Mouse (Mus musculus) cerebellum, adult 2 months (tissue): ENCODE data around the gene Tbc1d10c. TPM values are rescaled to one million over a fixed set of nuclear protein-coding genes. Genes with fewer than 3 reads are reported as not detected.
A peak's percentile ranks its signal among the peaks of the same experiment; 100 is the strongest.

Source experiments
- DNase-seq, 2 experiments: peaks; one replicate each; pipeline ENCODE4 v3.0.0; 2021
- H3K27ac ChIP-seq: fragments of 200-500 bp; 2 replicates; pipeline ENCODE4 v1.5.1; 2012; ENCODE audit warnings: low read length, control low read depth, inconsistent platforms; ENCODE audit not compliant: insufficient read depth
- H3K27me3 ChIP-seq: fragments of 200-500 bp; 2 replicates; pipeline ENCODE4 v1.6.1; 2012; ENCODE audit warnings: inconsistent platforms, mild to moderate bottlenecking, low read length, moderate library complexity; ENCODE audit not compliant: control insufficient read depth, insufficient read depth
- H3K4me1 ChIP-seq: fragments of 200-500 bp; 2 replicates; pipeline ENCODE4 v1.6.1; 2011; ENCODE audit warnings: low read length; ENCODE audit not compliant: control insufficient read depth, insufficient read depth
- H3K4me3 ChIP-seq: fragments of 200-500 bp; replicated peaks from 2 replicates; pipeline ENCODE3; 2011; ENCODE audit warnings: mild to moderate bottlenecking, low read depth, low read length, control low read depth; ENCODE audit not compliant: insufficient read depth
- CTCF ChIP-seq: fragments of 200-500 bp; IDR thresholded peaks from 2 replicates; pipeline ENCODE4 v1.5.1; 2011; ENCODE audit warnings: low read depth, mild to moderate bottlenecking, control low read depth, low read length, moderate library complexity, borderline replicate concordance; ENCODE audit not compliant: insufficient read depth
- POLR2A ChIP-seq: fragments of 200-500 bp; IDR thresholded peaks from 2 replicates; pipeline ENCODE4 v1.6.1; 2011; ENCODE audit warnings: low read length, control low read depth, borderline replicate concordance; ENCODE audit not compliant: insufficient read depth
- WGBS: fragments of 180-500 bp; shearing (Covaris S2); methylation state at CpG from one replicate; pipeline ENCODE4 v1.1.7; 2018; 5-methylcytosine and 5-hydroxymethylcytosine counted together
- polyA plus RNA-seq: library from polyadenylated mRNA; depleted of rRNA; stranded (reverse); fragments of >200 nt; gene quantifications from 2 replicates; pipeline ENCODE4 v1.2.3, GENCODE M21; 2012

Tbc1d10c gene
- polyA plus RNA-seq, 1 experiment: 1.1 TPM

- WGBS: 1% methylated on average over 43 of the region's 43 CpGs
- no peaks in the 10 kb centered on the region for H3K27me3 ChIP-seq
- DNase-seq: peak; percentile 99 to 100
- H3K27ac ChIP-seq: peak overlapping the region; percentile 86
- H3K4me3 ChIP-seq: peak overlapping the region; percentile 73
- TF ChIP-seq CTCF: peak; percentile 73
- TF ChIP-seq POLR2A: peak; percentile 91
- peaks cover 5% of the 10 kb centered on the region; the same call in 1 of the 2 replicates for H3K4me1 ChIP-seq
These were observed 21.7 kb downstream of the Tbc1d10c start for GRCm38 (mm10) chr19:4169378-4169784.

GRCm38 (mm10) chr19:4166678-4167476 lies 24.2 kb downstream of the Tbc1d10c start:
- no peak overlapping the region for H3K4me3 ChIP-seq
- WGBS: 49% methylated on average over 9 of the region's 9 CpGs
- peaks cover 7% of the 10 kb centered on the region; the same call in 1 of the 2 replicates for H3K4me1 ChIP-seq
- no peaks in the 10 kb centered on the region for H3K27me3 ChIP-seq
- no peak overlapping the region for H3K27ac ChIP-seq
- no peak for DNase-seq
- TF ChIP-seq POLR2A (no peak), CTCF (no peak)

GRCm38 (mm10) chr19:4164721-4165120 lies 26.4 kb downstream of the Tbc1d10c start:
- no peak overlapping the region for H3K27ac ChIP-seq
- TF ChIP-seq POLR2A (no peak), CTCF (no peak)
- 82% methylated on average over 2 of the region's 2 CpGs for WGBS

GRCm38 (mm10) chr19:4164100-4164499 lies 27.0 kb downstream of the Tbc1d10c start:
- no peak overlapping the region for H3K27ac ChIP-seq
- TF ChIP-seq POLR2A: no peak
- TF ChIP-seq CTCF: no peak

More at GRCm38 (mm10) chr19:4164721-4165120, 26.4 kb downstream of the Tbc1d10c start:
- DNase-seq: no peak
- H3K4me3 ChIP-seq: no peak overlapping the region
- H3K4me1 ChIP-seq: peaks cover 3% of the 10 kb centered on the region; the same call in 1 of the 2 replicates
- H3K27me3 ChIP-seq: no peaks in the 10 kb centered on the region

GRCm38 (mm10) chr19:4163543-4163887 lies 27.6 kb downstream of the Tbc1d10c start:
- 28% methylated on average over 4 of the region's 4 CpGs for WGBS
- Histone ChIP-seq H3K4me1 (0 out of 2 replicates have a peak, but pooled peaks cover 3% of the 10 kb centered on the region), H3K27ac (peak overlapping the region; percentile 59), H3K27me3 (no peaks in the 10 kb centered on the region), H3K4me3 (peak overlapping the region; percentile 75)
- no peak for DNase-seq
- no peak for TF ChIP-seq POLR2A
- no peak for TF ChIP-seq CTCF

More at GRCm38 (mm10) chr19:4164100-4164499, 27.0 kb downstream of the Tbc1d10c start:
- WGBS: 93% methylated on average over 3 of the region's 3 CpGs
- Histone ChIP-seq H3K4me1 (0 out of 2 replicates have a peak, but pooled peaks cover 3% of the 10 kb centered on the region), H3K27me3 (no peaks in the 10 kb centered on the region), H3K4me3 (no peak overlapping the region)
- peak in 1 of 2 experiments; percentile 17 for DNase-seq

- H3K4me3 ChIP-seq: peak within 1 kb of the TSS; percentile 75
- H3K27me3 ChIP-seq: no peaks in the 10 kb centered on the region
- peak within 1 kb of the TSS; percentile 59 for H3K27ac ChIP-seq
- TF ChIP-seq POLR2A: peak; percentile 71; the same call in 1 of the 2 replicates
- no peak for TF ChIP-seq CTCF
- peak; percentile 97 for DNase-seq
- WGBS: 6% methylated on average over 42 of the region's 42 CpGs
- 0 out of 2 replicates have a peak, but pooled peaks cover 3% of the 10 kb centered on the region for H3K4me1 ChIP-seq
These were observed 28.2 kb downstream of the Tbc1d10c start, which contains the start of gene Rps6kb2 for GRCm38 (mm10) chr19:4162646-4163542. TSS of gene Rps6kb2 (minus strand) at chr19:4163354.

GRCm38 (mm10) chr19:4159049-4159448 lies 32.0 kb downstream of the Tbc1d10c start:
- TF ChIP-seq CTCF: no peak
- no peak for TF ChIP-seq POLR2A
- 94% methylated on average over 8 of the region's 8 CpGs for WGBS
- no peak overlapping the region for H3K4me3 ChIP-seq
- DNase-seq: peak in 1 of 2 experiments; percentile 16
- H3K4me1 ChIP-seq: peaks cover 3% of the 10 kb centered on the region; the same call in 1 of the 2 replicates
- H3K27me3 ChIP-seq: no peaks in the 10 kb centered on the region
- H3K27ac ChIP-seq: no peak overlapping the region
